Mouse (Mus musculus) intestine, embryonic 14.5 days (tissue): ENCODE data around the gene Siglecf. TPM values are rescaled to one million over a fixed set of nuclear protein-coding genes. Genes with fewer than 3 reads are reported as not detected.
A peak's percentile ranks its signal among the peaks of the same experiment; 100 is the strongest.

Source experiments
- ATAC-seq: fragments of 200-750 bp; cut with Nextera tagmentation; replicated peaks from 2 replicates; pipeline ENCODE4 v1.8.0; 2017; ENCODE audit warnings: low read depth, moderate number of reproducible peaks, moderate TSS enrichment, moderate library complexity; ENCODE audit not compliant: low FRiP score, low TSS enrichment
- DNase-seq: peaks from one replicate; pipeline ENCODE4 v3.0.0-alpha.2; 2018; ENCODE audit warnings: low spot score
- H3K27ac ChIP-seq: fragments of 300-500 bp; sonication (generic); 2 replicates; pipeline ENCODE4 v1.5.1; 2014; ENCODE audit warnings: low read depth, mild to moderate bottlenecking, control low read depth
- H3K27me3 ChIP-seq: fragments of 300-500 bp; sonication (generic); replicated peaks from 2 replicates; pipeline ENCODE4 v1.6.1; 2014; ENCODE audit warnings: low read length, control low read depth; ENCODE audit not compliant: control insufficient read depth, insufficient read depth
- H3K36me3 ChIP-seq: fragments of 300-500 bp; sonication (generic); 2 replicates; pipeline ENCODE4 v1.6.1; 2014; ENCODE audit warnings: low read length, control low read depth; ENCODE audit not compliant: control insufficient read depth, insufficient read depth
- H3K4me1 ChIP-seq: fragments of 300-500 bp; sonication (generic); replicated peaks from 2 replicates; pipeline ENCODE4 v1.6.1; 2014; ENCODE audit warnings: low read length, control low read depth, mixed read lengths; ENCODE audit not compliant: control insufficient read depth, insufficient read depth
- H3K4me2 ChIP-seq: fragments of 300-500 bp; sonication (generic); 2 replicates; pipeline ENCODE4 v1.6.1; 2014; ENCODE audit warnings: low read length
- H3K4me3 ChIP-seq: fragments of 300-500 bp; sonication (generic); 2 replicates; pipeline ENCODE4 v1.5.1; 2014; ENCODE audit warnings: low read depth, low read length, control low read depth, mixed read lengths
- H3K9ac ChIP-seq: fragments of 300-500 bp; sonication (generic); 2 replicates; pipeline ENCODE4 v1.6.1; 2014; ENCODE audit warnings: mild to moderate bottlenecking, low read length
- H3K9me3 ChIP-seq: fragments of 300-500 bp; sonication (generic); 2 replicates; pipeline ENCODE4 v1.6.1; 2016; ENCODE audit warnings: low read length, control low read depth; ENCODE audit not compliant: control insufficient read depth
- WGBS: fragments of 180-500 bp; shearing (Covaris S2); extraction: QIAGEN DNeasy Blood & Tissue Kit; methylation state at CpG from one replicate; pipeline ENCODE4 v1.1.7; 2014; 5-methylcytosine and 5-hydroxymethylcytosine counted together
- polyA plus RNA-seq: library from polyadenylated mRNA; unstranded; fragments of >200 nt; fragmentation: Nextera tagmentation; extraction: Ambion mirVana; gene quantifications from 2 replicates; pipeline ENCODE4 v1.2.1, GENCODE M21; 2014

The Siglecf gene
- polyA plus RNA-seq = 0.30 and 0.66 TPM in 2 replicates

DNA sequence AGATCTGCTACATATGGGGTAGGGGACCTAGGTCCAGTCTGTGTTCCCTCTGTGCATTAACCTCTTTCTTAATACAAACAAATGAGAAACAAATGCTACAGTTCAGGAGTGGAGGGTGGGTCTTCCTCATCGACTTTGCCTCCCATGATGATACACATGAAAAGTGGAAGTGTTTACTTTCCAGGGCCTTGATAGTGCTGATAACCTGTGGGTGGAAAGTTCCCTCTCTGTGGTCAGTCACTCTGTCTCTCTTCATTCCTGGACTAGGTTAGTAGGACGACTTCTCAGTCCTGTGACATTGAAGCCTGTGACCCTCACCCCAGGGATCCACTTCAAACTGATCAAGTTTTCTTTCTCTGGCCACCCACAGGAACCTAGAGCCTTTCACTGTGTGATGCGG, at the start of gene Siglecf:
Gene Siglecf (plus strand): TSS at position 188 of the 400 bp plus-strand sequence.
- DNase-seq (no peak), ATAC-seq (no peak)
- Histone ChIP-seq H3K4me2 (no peak within 1 kb of the TSS), H3K27ac (no peak within 1 kb of the TSS), H3K36me3 (no peaks in the 10 kb centered on the region), H3K4me1 (0 out of 2 replicates have a peak, but pooled peaks cover 4% of the 10 kb centered on the region), H3K9ac (no peak within 1 kb of the TSS), H3K9me3 (no peaks in the 10 kb centered on the region), H3K27me3 (no peaks in the 10 kb centered on the region), H3K4me3 (no peak within 1 kb of the TSS)
- 61% methylated on average over 3 of the region's 3 CpGs for WGBS

- DNase-seq (no peak), ATAC-seq (no peak)
- Histone ChIP-seq H3K9me3 (no peaks in the 10 kb centered on the region), H3K27ac (no peak overlapping the region), H3K4me1 (no peaks in the 10 kb centered on the region), H3K4me3 (no peak overlapping the region), H3K27me3 (no peaks in the 10 kb centered on the region), H3K4me2 (no peak overlapping the region), H3K9ac (no peak overlapping the region), H3K36me3 (peaks cover 84% of the 10 kb centered on the region)
- 81% methylated on average over 3 of the region's 3 CpGs for WGBS
These were observed 45.9 kb upstream of the Siglecf start for GRCm38 (mm10) chr7:43305235-43305634.

DNA sequence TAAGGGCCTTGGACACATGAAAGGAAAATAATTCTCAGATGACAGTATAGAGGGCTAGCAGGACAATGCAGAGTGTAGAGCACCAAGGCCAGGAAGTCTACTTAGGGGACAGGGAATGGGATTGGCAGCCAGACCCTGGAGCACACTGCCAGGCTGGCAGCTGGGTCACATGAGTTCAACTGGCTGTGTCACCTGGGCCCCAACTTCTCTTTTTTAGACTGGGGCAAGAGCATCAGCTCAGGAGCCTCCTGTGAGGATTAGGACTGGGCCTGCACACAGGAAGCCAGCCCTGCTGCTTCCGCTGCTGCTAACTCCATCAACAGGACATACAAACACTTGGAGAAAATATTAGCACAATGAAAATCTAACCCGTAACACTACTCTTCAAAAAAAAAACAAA, 42.1 kb upstream of the Siglecf start:
- ATAC-seq = no peak

GRCm38 (mm10) chr7:43311632-43312031, 39.5 kb upstream of the Siglecf start:
- peak overlapping the region; percentile 48 for H3K4me2 ChIP-seq
- H3K9me3 ChIP-seq = no peaks in the 10 kb centered on the region
- no peak for DNase-seq
- ATAC-seq = no peak
- no peak overlapping the region for H3K9ac ChIP-seq
- peaks cover 35% of the 10 kb centered on the region for H3K36me3 ChIP-seq
- H3K4me1 ChIP-seq = peaks cover 11% of the 10 kb centered on the region
- peak overlapping the region; percentile 83; the same call in 1 of the 2 replicates for H3K4me3 ChIP-seq
- 75% methylated on average over 6 of the region's 6 CpGs for WGBS
- no peak overlapping the region for H3K27ac ChIP-seq
- no peaks in the 10 kb centered on the region for H3K27me3 ChIP-seq

More for the DNA sequence above, 42.1 kb upstream of the Siglecf start:
- DNase-seq = no peak
- Histone ChIP-seq H3K9me3 (no peaks in the 10 kb centered on the region), H3K27ac (no peak overlapping the region), H3K27me3 (no peaks in the 10 kb centered on the region), H3K36me3 (peaks cover 49% of the 10 kb centered on the region), H3K4me2 (no peak overlapping the region), H3K4me1 (peaks cover 11% of the 10 kb centered on the region), H3K4me3 (no peak overlapping the region), H3K9ac (no peak overlapping the region)
- WGBS = 64% methylated on average over 2 of the region's 2 CpGs

GRCm38 (mm10) chr7:43312386-43313012, 38.6 kb upstream of the Siglecf start:
- Histone ChIP-seq H3K9me3 (no peaks in the 10 kb centered on the region), H3K4me3 (peak overlapping the region; percentile 83), H3K27me3 (no peaks in the 10 kb centered on the region), H3K4me2 (peak overlapping the region; percentile 48), H3K4me1 (peaks cover 11% of the 10 kb centered on the region), H3K27ac (peak overlapping the region; percentile 82), H3K9ac (peak overlapping the region; percentile 74), H3K36me3 (peaks cover 27% of the 10 kb centered on the region)
- DNase-seq = no peak
- peak; percentile 74 for ATAC-seq
- 1% methylated on average over 31 of the region's 32 CpGs for WGBS

DNA sequence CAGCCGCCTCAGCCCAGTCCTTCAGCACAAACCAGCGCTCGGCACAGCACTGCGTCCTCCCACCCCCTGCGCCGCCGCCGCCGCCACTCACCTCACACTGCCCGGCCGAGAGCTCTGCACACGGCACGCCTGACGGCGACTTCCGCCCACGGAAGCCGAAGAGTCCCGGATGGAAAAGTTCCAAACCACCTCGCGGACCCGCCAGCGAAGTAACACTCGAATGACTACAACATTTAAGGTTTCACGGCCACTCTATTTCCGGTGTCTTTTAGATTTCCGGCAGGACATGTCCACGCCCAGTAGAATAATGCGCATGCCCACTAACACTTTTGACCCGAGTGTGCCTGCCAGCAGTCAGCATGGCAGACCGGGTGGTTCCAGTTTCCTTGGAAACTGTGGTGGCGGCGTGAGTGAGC, 38.1 kb upstream of the Siglecf start, which contains the start of gene Zfp715:
Gene Zfp715 (minus strand): TSS at position 282 of the 416 bp plus-strand sequence.
- no peaks in the 10 kb centered on the region for H3K27me3 ChIP-seq
- peak; percentile 93 for ATAC-seq

GRCm38 (mm10) chr7:43326223-43326780, 24.8 kb upstream of the Siglecf start:
- DNase-seq = no peak
- WGBS = 57% methylated on average over 10 of the region's 10 CpGs
- Histone ChIP-seq H3K9me3 (no peaks in the 10 kb centered on the region), H3K4me3 (no peak overlapping the region), H3K9ac (no peak overlapping the region), H3K4me1 (no peaks in the 10 kb centered on the region), H3K27me3 (no peaks in the 10 kb centered on the region), H3K27ac (no peak overlapping the region), H3K36me3 (no peaks in the 10 kb centered on the region), H3K4me2 (no peak overlapping the region)
- ATAC-seq = no peak

More for the DNA sequence above, 38.1 kb upstream of the Siglecf start, which contains the start of gene Zfp715:
- peaks cover 11% of the 10 kb centered on the region for H3K4me1 ChIP-seq
- peak within 1 kb of the TSS; percentile 48 for H3K4me2 ChIP-seq
- H3K4me3 ChIP-seq = peak within 1 kb of the TSS; percentile 83
- peak within 1 kb of the TSS; percentile 82 for H3K27ac ChIP-seq
- under 1% methylated on average over 33 of the region's 33 CpGs for WGBS
- H3K36me3 ChIP-seq = peaks cover 21% of the 10 kb centered on the region
- DNase-seq = peak; percentile 89
- no peaks in the 10 kb centered on the region for H3K9me3 ChIP-seq
- peak within 1 kb of the TSS; percentile 74 for H3K9ac ChIP-seq

DNA sequence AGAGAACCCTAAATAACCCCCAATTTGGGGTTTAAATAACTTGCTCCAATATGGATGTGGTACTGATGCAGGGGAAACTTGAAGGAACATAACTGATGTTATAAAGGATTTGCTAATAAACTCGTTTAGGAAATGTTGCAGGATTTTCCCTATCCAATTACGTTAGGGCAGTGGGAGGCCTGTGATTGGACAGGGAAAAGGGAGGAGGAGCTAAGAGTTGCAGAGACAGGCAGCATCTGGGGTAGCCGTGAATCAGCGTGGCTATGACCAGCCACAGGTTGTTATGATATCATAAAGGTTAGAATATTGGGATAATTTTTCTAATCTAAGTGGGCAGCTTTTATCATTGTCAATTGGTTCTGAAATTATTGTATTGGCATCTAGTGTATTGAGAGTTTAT, 23.0 kb upstream of the Siglecf start:
- Histone ChIP-seq H3K27me3 (no peaks in the 10 kb centered on the region), H3K36me3 (no peaks in the 10 kb centered on the region), H3K4me1 (no peaks in the 10 kb centered on the region), H3K4me2 (no peak overlapping the region), H3K9me3 (no peaks in the 10 kb centered on the region), H3K9ac (no peak overlapping the region), H3K4me3 (no peak overlapping the region), H3K27ac (no peak overlapping the region)
- 71% methylated on average over 4 of the region's 4 CpGs for WGBS
- DNase-seq (no peak), ATAC-seq (no peak)
